In genomic region chr13:69530951-69531350, GRCm38 (mm10) we compare ENCODE assay signal across 10 mouse cellular contexts. TPM values are rescaled to one million over a fixed set of nuclear protein-coding genes. Genes with fewer than 3 reads are reported as not detected.
A peak's percentile ranks its signal among the peaks of the same experiment; 100 is the strongest.
DNase-seq lines count a peak whose midpoint lies in the region; ATAC-seq and TF ChIP-seq lines count a peak whose summit lies in the region.
"Had no signal": no experiment of that assay in that cellular context is flagged by ENCODE, and none has a peak within 500 bp of the region (broad histone marks: within the 10 kb centered on the region; RNA-seq: fewer than 3 reads in every experiment).

No protein-coding gene starts in this region.

- DNase-seq in heart, adult 18-20 months: no peak
- no peak for DNase-seq in hindbrain, postnatal 0 days (ENCODE audit: low spot score)
- no peak for DNase-seq in adrenal gland, postnatal 25 days
- DNase-seq in left cerebral cortex, postnatal 25 days (ENCODE audit: low spot score in 2 of 2): no peak
- no peak for DNase-seq in testis, postnatal 10 days (ENCODE audit: low spot score)
- DNase-seq: right cerebral cortex, adult 18-20 months had no signal

- H3K27ac ChIP-seq in heart, embryonic 13.5 days (replicated peaks): no peak overlapping the region
- no peak overlapping the region for H3K27ac ChIP-seq in embryonic facial prominence, embryonic 13.5 days
- H3K27ac ChIP-seq in hindbrain, postnatal 0 days: no peak overlapping the region
- no peak overlapping the region for H3K27ac ChIP-seq in midbrain, embryonic 12.5 days (replicated peaks)

- H3K4me3 ChIP-seq in heart, embryonic 13.5 days: peak overlapping the region; percentile 89
- peak overlapping the region; percentile 94 for H3K4me3 ChIP-seq in embryonic facial prominence, embryonic 13.5 days
- H3K4me3 ChIP-seq in hindbrain, postnatal 0 days (ENCODE audit: low read length): peak overlapping the region; percentile 76; the same call in 1 of the 2 replicates
- peak overlapping the region; percentile 97 for H3K4me3 ChIP-seq in midbrain, embryonic 12.5 days

- no peak for TF ChIP-seq CTCF in hindbrain, postnatal 0 days (IDR thresholded peaks at IDR 0.05; ENCODE audit: low read depth)

- peaks cover 16% of the 10 kb centered on the region for H3K36me3 ChIP-seq in heart, embryonic 13.5 days
- H3K36me3 ChIP-seq in embryonic facial prominence, embryonic 13.5 days: peaks cover 20% of the 10 kb centered on the region
- H3K36me3 ChIP-seq in hindbrain, postnatal 0 days (ENCODE audit: insufficient read depth, low read length): no peaks in the 10 kb centered on the region
- H3K36me3 ChIP-seq in midbrain, embryonic 12.5 days: 0 out of 2 replicates have a peak, but pooled peaks cover 10% of the 10 kb centered on the region

- WGBS in heart, embryonic 13.5 days: 83% methylated on average over 6 of the region's 6 CpGs
- 90% methylated on average over 6 of the region's 6 CpGs for WGBS in embryonic facial prominence, embryonic 13.5 days
- 80% methylated on average over 6 of the region's 6 CpGs for WGBS in hindbrain, postnatal 0 days
- WGBS in midbrain, embryonic 12.5 days: 81% methylated on average over 6 of the region's 6 CpGs

- H3K4me1 ChIP-seq in heart, embryonic 13.5 days: peaks cover 76% of the 10 kb centered on the region
- H3K4me1 ChIP-seq in embryonic facial prominence, embryonic 13.5 days: peaks cover 68% of the 10 kb centered on the region
- peaks cover 40% of the 10 kb centered on the region for H3K4me1 ChIP-seq in hindbrain, postnatal 0 days (ENCODE audit: insufficient read depth, low read length)
- H3K4me1 ChIP-seq in midbrain, embryonic 12.5 days: peaks cover 69% of the 10 kb centered on the region

- peak overlapping the region; percentile 97 for H3K4me2 ChIP-seq in heart, embryonic 13.5 days
- H3K4me2 ChIP-seq in embryonic facial prominence, embryonic 13.5 days: peak overlapping the region; percentile 88
- peak overlapping the region; percentile 96 for H3K4me2 ChIP-seq in hindbrain, postnatal 0 days (ENCODE audit: low read depth, low read length)
- peak overlapping the region; percentile 87 for H3K4me2 ChIP-seq in midbrain, embryonic 12.5 days (replicated peaks)

- intact Hi-C loops in left cerebral cortex, postnatal 25 days (cut with DNase I): no loop called here

- peak overlapping the region; percentile 93 for H3K9ac ChIP-seq in heart, embryonic 13.5 days
- peak overlapping the region; percentile 93 for H3K9ac ChIP-seq in embryonic facial prominence, embryonic 13.5 days
- H3K9ac ChIP-seq in hindbrain, postnatal 0 days (replicated peaks; ENCODE audit: low read length): 0 out of 2 replicates have a peak overlapping the region, but pooled peaks have one; percentile 82
- H3K9ac ChIP-seq in midbrain, embryonic 12.5 days (replicated peaks): 0 out of 2 replicates have a peak overlapping the region, but pooled peaks have one; percentile 88

- no peaks in the 10 kb centered on the region for H3K9me3 ChIP-seq in heart, embryonic 13.5 days
- H3K9me3 ChIP-seq in embryonic facial prominence, embryonic 13.5 days: no peaks in the 10 kb centered on the region
- H3K9me3 ChIP-seq in hindbrain, postnatal 0 days (ENCODE audit: low read length): no peaks in the 10 kb centered on the region
- no peaks in the 10 kb centered on the region for H3K9me3 ChIP-seq in midbrain, embryonic 12.5 days

- no peak for ATAC-seq in heart, embryonic 13.5 days (ENCODE audit: extremely low read depth, insufficient number of reproducible peaks, low FRiP score, low TSS enrichment)
- no peak for ATAC-seq in embryonic facial prominence, embryonic 13.5 days (ENCODE audit: insufficient number of reproducible peaks, insufficient read depth, low FRiP score, low TSS enrichment, low read depth)
- ATAC-seq in hindbrain, postnatal 0 days: no peak
- no peak for ATAC-seq in midbrain, embryonic 12.5 days (ENCODE audit: low FRiP score, low read depth)
- ATAC-seq: activated CD4-positive, CD25-positive, alpha-beta regulatory T cell, adult 4 months had no signal

- no peaks in the 10 kb centered on the region for H3K27me3 ChIP-seq in heart, embryonic 13.5 days (replicated peaks)
- no peaks in the 10 kb centered on the region for H3K27me3 ChIP-seq in embryonic facial prominence, embryonic 13.5 days
- no peaks in the 10 kb centered on the region for H3K27me3 ChIP-seq in hindbrain, postnatal 0 days (ENCODE audit: insufficient read depth, low read length)
- no peaks in the 10 kb centered on the region for H3K27me3 ChIP-seq in midbrain, embryonic 12.5 days

RNA-seq across cellular contexts. Expression of gene Nsun2, which starts 2.6 kb away (rescaled TPM):
- 65.9 and 69.9 TPM in 2 replicates for polyA plus RNA-seq in heart, embryonic 13.5 days (2015; fragmentation: Nextera tagmentation; extraction: Ambion mirVana)
- total RNA-seq in heart, adult 18-20 months (2021): 10 to 100 TPM; 47.1 to 49.1 TPM
- 119 and 121 TPM in 2 replicates for polyA plus RNA-seq in embryonic facial prominence, embryonic 13.5 days (2015; fragmentation: Nextera tagmentation; extraction: Ambion mirVana)
- 34.9 and 37.6 TPM in 2 replicates for total RNA-seq in hindbrain, postnatal 0 days (2014; rRNA removed)
- 61.5 and 62.1 TPM in 2 replicates for polyA plus RNA-seq in hindbrain, postnatal 0 days (2015; fragmentation: Nextera tagmentation; extraction: Ambion mirVana)
- polyA plus RNA-seq in midbrain, embryonic 12.5 days (2016; fragmentation: Nextera tagmentation; extraction: Ambion mirVana): 91.9 and 102 TPM in 2 replicates
- total RNA-seq in adrenal gland, postnatal 25 days (2021): 84.4 and 102 TPM in 2 replicates
- 10 to 100 TPM; 70.9 to 76.9 TPM for total RNA-seq in left cerebral cortex, postnatal 25 days (2021)

RNA-seq across cellular contexts. Expression of gene Tent4a, which starts 3.5 kb away (rescaled TPM):
- 2.7 and 3.2 TPM in 2 replicates for polyA plus RNA-seq in heart, embryonic 13.5 days (2015; fragmentation: Nextera tagmentation; extraction: Ambion mirVana)
- 10 to 100 TPM; 10.4 to 11.1 TPM for total RNA-seq in heart, adult 18-20 months (2021)
- polyA plus RNA-seq in embryonic facial prominence, embryonic 13.5 days (2015; fragmentation: Nextera tagmentation; extraction: Ambion mirVana): 6.4 and 7.2 TPM in 2 replicates
- 22.3 and 22.6 TPM in 2 replicates for total RNA-seq in hindbrain, postnatal 0 days (2014; rRNA removed)
- polyA plus RNA-seq in hindbrain, postnatal 0 days (2015; fragmentation: Nextera tagmentation; extraction: Ambion mirVana): 4.8 and 5.1 TPM in 2 replicates
- 6.7 TPM in 2 replicates for polyA plus RNA-seq in midbrain, embryonic 12.5 days (2016; fragmentation: Nextera tagmentation; extraction: Ambion mirVana)
- total RNA-seq in adrenal gland, postnatal 25 days (2021): 23.4 and 25.4 TPM in 2 replicates
- total RNA-seq in left cerebral cortex, postnatal 25 days (2021): 10 to 100 TPM; 40.4 to 42.2 TPM
